Mouse (Mus musculus): ENCODE measurements around the gene Gfy.

- no peak for TF ChIP-seq CTCF (conservative IDR thresholded peaks at IDR 0.05; ENCODE audit: insufficient read depth, insufficient read length, low read depth, low read length)
- TF ChIP-seq POLR2A (IDR thresholded peaks at IDR 0.05; ENCODE audit: low read depth, low read length), result no peak
These were observed 19.6 kb upstream of the Gfy start for GRCm38 (mm10) chr7:45198961-45199360.

All from kidney, adult 2 months (tissue).